Comparison of ENCODE assay signal across 11 mouse cellular contexts in genomic region chr5:99541321-99541895, GRCm38 (mm10).
DNase-seq lines count a peak whose midpoint lies in the region; ATAC-seq and TF ChIP-seq lines count a peak whose summit lies in the region.
"Had no signal": no experiment of that assay in that cellular context is flagged by ENCODE, and none has a peak within 500 bp of the region (broad histone marks: within the 10 kb centered on the region; RNA-seq: fewer than 3 reads in every experiment).

No protein-coding gene starts in this region.

- no peak for TF ChIP-seq POLR2A in small intestine, adult 2 months (IDR thresholded peaks at IDR 0.05; ENCODE audit: low read depth, low read length)

- peaks cover 9% of the 10 kb centered on the region; the same call in 1 of the 2 replicates for H3K27me3 ChIP-seq in midbrain, embryonic 11.5 days (ENCODE audit: control insufficient read depth, insufficient read depth, low read length)
- H3K27me3 ChIP-seq in midbrain, embryonic 13.5 days = peaks cover 7% of the 10 kb centered on the region
- no peaks in the 10 kb centered on the region for H3K27me3 ChIP-seq in small intestine, adult 2 months (ENCODE audit: control insufficient read depth, insufficient read depth, low read length)

- H3K9ac ChIP-seq in midbrain, embryonic 11.5 days (ENCODE audit: low read length) = no peak overlapping the region
- H3K9ac ChIP-seq in midbrain, embryonic 13.5 days (replicated peaks) = no peak overlapping the region
- H3K9ac ChIP-seq: embryonic facial prominence, embryonic 15.5 days had no signal

- no peaks in the 10 kb centered on the region; the same call in 1 of the 2 replicates for H3K4me1 ChIP-seq in midbrain, embryonic 11.5 days (ENCODE audit: control insufficient read depth, insufficient read depth, low read length)
- peaks cover 44% of the 10 kb centered on the region for H3K4me1 ChIP-seq in midbrain, embryonic 13.5 days (replicated peaks)
- H3K4me1 ChIP-seq in small intestine, adult 2 months (ENCODE audit: control insufficient read depth, insufficient read depth, insufficient read length, low read length) = peaks cover 7% of the 10 kb centered on the region; the same call in 1 of the 2 replicates
- H3K4me1 ChIP-seq: embryonic facial prominence, embryonic 15.5 days had no signal

- H3K27ac ChIP-seq in midbrain, embryonic 11.5 days (ENCODE audit: low read depth, low read length) = no peak overlapping the region
- H3K27ac ChIP-seq in midbrain, embryonic 13.5 days = no peak overlapping the region; the same call in 1 of the 2 replicates
- no peak overlapping the region for H3K27ac ChIP-seq in small intestine, adult 2 months (ENCODE audit: insufficient read depth, low read depth, low read length)
- H3K27ac ChIP-seq: embryonic facial prominence, embryonic 15.5 days; heart, adult 2 months; kidney, postnatal 0 days had no signal

- DNase-seq in midbrain, embryonic 11.5 days (ENCODE audit: low spot score, missing footprints) = peak; percentile 78
- DNase-seq in cerebellum, adult 9-10 months = peak; percentile 97
- DNase-seq in kidney, postnatal 14 days = peak; percentile 25
- no peak for DNase-seq in urinary bladder, postnatal 14 days (ENCODE audit: low spot score)
- DNase-seq in gastrocnemius, postnatal 14 days = no peak
- DNase-seq: heart, adult 2 months had no signal

- no peak for ATAC-seq in midbrain, embryonic 11.5 days (ENCODE audit: low FRiP score)
- no peak for ATAC-seq in midbrain, embryonic 13.5 days

- no peak for TF ChIP-seq CTCF in small intestine, adult 2 months (IDR thresholded peaks at IDR 0.05; ENCODE audit: extremely low read depth, insufficient read length, insufficient replicate concordance, low read depth, low read length)

- no peak overlapping the region for H3K4me3 ChIP-seq in midbrain, embryonic 11.5 days (ENCODE audit: low read depth, low read length)
- H3K4me3 ChIP-seq in midbrain, embryonic 13.5 days (replicated peaks) = no peak overlapping the region
- peak overlapping the region; percentile 27 for H3K4me3 ChIP-seq in small intestine, adult 2 months (ENCODE audit: low read depth, low read length)
- H3K4me3 ChIP-seq: embryonic facial prominence, embryonic 15.5 days; heart, adult 2 months had no signal

- H3K4me2 ChIP-seq in midbrain, embryonic 11.5 days = no peak overlapping the region
- H3K4me2 ChIP-seq in midbrain, embryonic 13.5 days (replicated peaks) = no peak overlapping the region
- H3K4me2 ChIP-seq: embryonic facial prominence, embryonic 15.5 days had no signal

- no peaks in the 10 kb centered on the region for H3K9me3 ChIP-seq in midbrain, embryonic 11.5 days (ENCODE audit: control insufficient read depth, low read length)
- H3K9me3 ChIP-seq in midbrain, embryonic 13.5 days = no peaks in the 10 kb centered on the region
- H3K9me3 ChIP-seq: embryonic facial prominence, embryonic 15.5 days had no signal

- H3K36me3 ChIP-seq in midbrain, embryonic 11.5 days (ENCODE audit: control insufficient read depth, insufficient read depth, low read length) = no peaks in the 10 kb centered on the region
- no peaks in the 10 kb centered on the region for H3K36me3 ChIP-seq in midbrain, embryonic 13.5 days
- H3K36me3 ChIP-seq in small intestine, adult 2 months (ENCODE audit: control insufficient read depth, insufficient read depth, low read length) = no peaks in the 10 kb centered on the region
- H3K36me3 ChIP-seq: embryonic facial prominence, embryonic 15.5 days; G1E had no signal

- intact Hi-C loops in gastrocnemius, postnatal 14 days (cut with DNase I; ENCODE audit: low total_unique reads) = no loop called here

- WGBS in midbrain, embryonic 11.5 days = 51% methylated on average over 11 of the region's 11 CpGs
- WGBS in midbrain, embryonic 13.5 days = 40% methylated on average over 11 of the region's 11 CpGs
- 17% methylated on average over 11 of the region's 11 CpGs for WGBS in small intestine, adult 2 months

Comparison
In these comparisons a context has a peak if more than half of its experiments do, and no peak if none do; other contexts are left out.
1. DNase-seq: peak in midbrain, embryonic 11.5 days (single experiment), cerebellum, adult 9-10 months (single experiment) and kidney, postnatal 14 days (single experiment); none in urinary bladder, postnatal 14 days (single experiment) and gastrocnemius, postnatal 14 days (single experiment).